Comparison of ENCODE assay signal across 11 mouse cellular contexts in genomic region chr17:45298355-45298754, GRCm38 (mm10).
DNase-seq lines count a peak whose midpoint lies in the region; ATAC-seq and TF ChIP-seq lines count a peak whose summit lies in the region.
"Had no signal": no experiment of that assay in that cellular context is flagged by ENCODE, and none has a peak within 500 bp of the region (broad histone marks: within the 10 kb centered on the region; RNA-seq: fewer than 3 reads in every experiment).

No protein-coding gene starts in this region.

- no peak; the same call in 1 of the 2 replicates for TF ChIP-seq RAD21 in CH12.LX (IDR thresholded peaks at IDR 0.05; ENCODE audit: low read depth, low read length)

- intact Hi-C loops in gastrocnemius, postnatal 36 days (cut with DNase I), result loop anchor here (5.0 kb wide), 1 partner anchor 74 kb away; no protein-coding TSS in a partner anchor

- peak; percentile 35; the same call in 1 of the 2 replicates for ATAC-seq in hindbrain, embryonic 12.5 days (ENCODE audit: low FRiP score)
- no peak for ATAC-seq in hindbrain, embryonic 13.5 days (ENCODE audit: low FRiP score)
- peak; percentile 70; the same call in 1 of the 2 replicates for ATAC-seq in embryonic facial prominence, embryonic 15.5 days (ENCODE audit: insufficient number of reproducible peaks, low FRiP score, low TSS enrichment, low read depth)

- 28% methylated on average over 4 of the region's 4 CpGs for WGBS in hindbrain, embryonic 12.5 days
- WGBS in hindbrain, embryonic 13.5 days, result 14% methylated on average over 4 of the region's 4 CpGs
- 12% methylated on average over 4 of the region's 4 CpGs for WGBS in embryonic facial prominence, embryonic 15.5 days

- in situ Hi-C loops in CH12.LX (cut with MboI; ENCODE audit: low pct_ligation_motif_present, low pct_unique_long_range_greater_than_20kb, low sequenced_read_pairs), result loop anchor here (5.0 kb wide), 1 partner anchor 74 kb away; no protein-coding TSS in a partner anchor

- H3K9me3 ChIP-seq in hindbrain, embryonic 12.5 days (replicated peaks), result no peaks in the 10 kb centered on the region
- H3K9me3 ChIP-seq in hindbrain, embryonic 13.5 days, result no peaks in the 10 kb centered on the region
- H3K9me3 ChIP-seq in CH12.LX (replicated peaks; ENCODE audit: low read length), result peaks cover 5% of the 10 kb centered on the region
- H3K9me3 ChIP-seq in embryonic facial prominence, embryonic 15.5 days (replicated peaks), result no peaks in the 10 kb centered on the region

- H3K27me3 ChIP-seq in hindbrain, embryonic 12.5 days, result no peaks in the 10 kb centered on the region
- H3K27me3 ChIP-seq in hindbrain, embryonic 13.5 days, result no peaks in the 10 kb centered on the region
- no peaks in the 10 kb centered on the region for H3K27me3 ChIP-seq in CH12.LX (replicated peaks)
- no peaks in the 10 kb centered on the region for H3K27me3 ChIP-seq in embryonic facial prominence, embryonic 15.5 days

- TF ChIP-seq POLR2A in CH12.LX (IDR thresholded peaks at IDR 0.05; ENCODE audit: low read depth, low read length), result 0 out of 2 replicates have a peak, but pooled peaks have one; percentile 11

- peak; percentile 76 for DNase-seq in CH12.LX (ENCODE audit: extremely low read depth)
- DNase-seq in spleen, adult 12 weeks (ENCODE audit: low spot score), result peak; percentile 3
- no peak for DNase-seq in adrenal gland, adult 8-10 months
- no peak for DNase-seq in right cerebral cortex, adult 18-20 months
- DNase-seq in gastrocnemius, postnatal 36 days, result no peak
- DNase-seq: kidney, adult 18-20 months had no signal

- dilution Hi-C loops in CH12.LX (cut with MboI; ENCODE audit: extremely low pct_ligation_motif_present, extremely low pct_unique_long_range_greater_than_20kb, low sequenced_read_pairs), result no loop called here

- H3K27ac ChIP-seq in hindbrain, embryonic 12.5 days, result no peak overlapping the region
- H3K27ac ChIP-seq in hindbrain, embryonic 13.5 days, result no peak overlapping the region
- H3K27ac ChIP-seq in CH12.LX (ENCODE audit: insufficient read depth, low read depth), result no peak overlapping the region
- H3K27ac ChIP-seq in embryonic facial prominence, embryonic 15.5 days (replicated peaks), result no peak overlapping the region
- H3K27ac ChIP-seq: liver, embryonic 14.5 days had no signal

- no peak for TF ChIP-seq CTCF in CH12.LX (conservative IDR thresholded peaks at IDR 0.05 in 1 of 2, IDR thresholded peaks at IDR 0.05 in 1 of 2; ENCODE audit: low read depth in 2 of 2, low read length in 2 of 2)

- H3K4me1 ChIP-seq in hindbrain, embryonic 12.5 days, result peaks cover 8% of the 10 kb centered on the region
- H3K4me1 ChIP-seq in hindbrain, embryonic 13.5 days (replicated peaks), result peaks cover 3% of the 10 kb centered on the region; the same call in 1 of the 2 replicates
- peaks cover 19 to 65% of the 10 kb centered on the region in 2 experiments for H3K4me1 ChIP-seq in CH12.LX (ENCODE audit: control insufficient read depth in 1 of 2, insufficient read depth in 2 of 2)
- peaks cover 11% of the 10 kb centered on the region for H3K4me1 ChIP-seq in embryonic facial prominence, embryonic 15.5 days

- no peak overlapping the region for H3K4me3 ChIP-seq in hindbrain, embryonic 12.5 days
- no peak overlapping the region for H3K4me3 ChIP-seq in hindbrain, embryonic 13.5 days
- peak overlapping the region in 1 of 3 experiments; percentile 25 for H3K4me3 ChIP-seq in CH12.LX (replicated peaks in 1 of 3; ENCODE audit: low read depth in 2 of 3, low read length in 2 of 3, poor library complexity in 1 of 3)
- H3K4me3 ChIP-seq in embryonic facial prominence, embryonic 15.5 days (replicated peaks), result no peak overlapping the region

- no peaks in the 10 kb centered on the region for H3K36me3 ChIP-seq in hindbrain, embryonic 12.5 days
- H3K36me3 ChIP-seq in hindbrain, embryonic 13.5 days, result no peaks in the 10 kb centered on the region
- H3K36me3 ChIP-seq in CH12.LX (replicated peaks in 1 of 2; ENCODE audit: control insufficient read depth in 1 of 2, insufficient read depth in 1 of 2, low read length in 1 of 2), result no peaks in the 10 kb centered on the region
- no peaks in the 10 kb centered on the region for H3K36me3 ChIP-seq in embryonic facial prominence, embryonic 15.5 days
- H3K36me3 ChIP-seq: G1E had no signal

- no peak overlapping the region for H3K4me2 ChIP-seq in hindbrain, embryonic 12.5 days (replicated peaks)
- H3K4me2 ChIP-seq in hindbrain, embryonic 13.5 days, result no peak overlapping the region
- H3K4me2 ChIP-seq in CH12.LX (ENCODE audit: insufficient read depth, low read depth, poor library complexity, severe bottlenecking), result peak overlapping the region; percentile 1; the same call in 1 of the 2 replicates
- H3K4me2 ChIP-seq in embryonic facial prominence, embryonic 15.5 days (replicated peaks), result no peak overlapping the region

- H3K79me2 ChIP-seq in CH12.LX (replicated peaks; ENCODE audit: control insufficient read depth, extremely low read depth, insufficient read depth, poor library complexity, severe bottlenecking), result no peaks in the 10 kb centered on the region

- TF ChIP-seq EP300 in CH12.LX (IDR thresholded peaks at IDR 0.05; ENCODE audit: low read length), result peak; percentile 65

- no peak overlapping the region for H3K9ac ChIP-seq in hindbrain, embryonic 12.5 days
- H3K9ac ChIP-seq in hindbrain, embryonic 13.5 days, result no peak overlapping the region
- peak overlapping the region; percentile 37 for H3K9ac ChIP-seq in CH12.LX (ENCODE audit: insufficient read depth, low read depth)
- H3K9ac ChIP-seq in embryonic facial prominence, embryonic 15.5 days, result no peak overlapping the region
- H3K9ac ChIP-seq: liver, embryonic 14.5 days had no signal

TF ChIP-seq in CH12.LX, 34 proteins besides CTCF, POLR2A, EP300 and RAD21:
- TF ChIP-seq ETS1 (conservative IDR thresholded peaks at IDR 0.05; ENCODE audit: low read depth, low read length) (0 out of 2 replicates have a peak, but pooled peaks have one; percentile 28), TCF12 (IDR thresholded peaks at IDR 0.05; ENCODE audit: low read depth, low read length) (peak; percentile 67; the same call in 1 of the 2 replicates), IRF4 (IDR thresholded peaks at IDR 0.05; ENCODE audit: low read depth, low read length) (0 out of 2 replicates have a peak, but pooled peaks have one; percentile 27), TBP (conservative IDR thresholded peaks at IDR 0.05; ENCODE audit: low read depth, low read length) (no peak), RCOR1 (conservative IDR thresholded peaks at IDR 0.05; ENCODE audit: low read depth, low read length) (no peak), UBTF (IDR thresholded peaks at IDR 0.05; ENCODE audit: low read depth, low read length) (no peak), MEF2A (IDR thresholded peaks at IDR 0.05; ENCODE audit: borderline replicate concordance, low read depth, low read length) (peak; percentile 82), SIN3A (IDR thresholded peaks at IDR 0.05; ENCODE audit: low read length) (no peak)

Comparison
In these comparisons a context has a peak if more than half of its experiments do, and no peak if none do; other contexts are left out.
1. DNase-seq: peak in CH12.LX (single experiment) and spleen, adult 12 weeks (single experiment); none in adrenal gland, adult 8-10 months (single experiment), right cerebral cortex, adult 18-20 months (single experiment) and gastrocnemius, postnatal 36 days (0 of 2).